Mouse (Mus musculus) liver, embryonic 12.5 days (tissue): ENCODE data around the gene Pafah2. TPM values are rescaled to one million over a fixed set of nuclear protein-coding genes. Genes with fewer than 3 reads are reported as not detected.

Source experiments
- ATAC-seq: fragments of 200-750 bp; cut with Nextera tagmentation; 2 replicates; pipeline ENCODE4 v1.8.0; 2017; ENCODE audit warnings: moderate number of reproducible peaks, mild to moderate bottlenecking, moderate library complexity
- H3K27ac ChIP-seq: fragments of 300-500 bp; sonication (generic); 2 replicates; pipeline ENCODE4 v1.5.1; 2016; ENCODE audit warnings: mild to moderate bottlenecking
- H3K27me3 ChIP-seq: fragments of 300-500 bp; sonication (generic); replicated peaks from 2 replicates; pipeline ENCODE4 v1.6.1; 2016; ENCODE audit warnings: mild to moderate bottlenecking, moderate library complexity
- H3K36me3 ChIP-seq: fragments of 300-500 bp; sonication (generic); 2 replicates; pipeline ENCODE4 v1.6.1; 2016; ENCODE audit warnings: mild to moderate bottlenecking, moderate library complexity
- H3K4me1 ChIP-seq: fragments of 300-500 bp; sonication (generic); 2 replicates; pipeline ENCODE4 v1.6.1; 2016
- H3K4me2 ChIP-seq: fragments of 300-500 bp; sonication (generic); 2 replicates; pipeline ENCODE4 v1.6.1; 2016; ENCODE audit warnings: mild to moderate bottlenecking, moderate library complexity
- H3K4me3 ChIP-seq: fragments of 300-500 bp; sonication (generic); 2 replicates; pipeline ENCODE4 v1.5.1; 2016; ENCODE audit warnings: mild to moderate bottlenecking, moderate library complexity
- H3K9ac ChIP-seq: fragments of 300-500 bp; sonication (generic); 2 replicates; pipeline ENCODE4 v1.6.1; 2016; ENCODE audit warnings: mild to moderate bottlenecking, moderate library complexity
- H3K9me3 ChIP-seq: fragments of 300-500 bp; sonication (generic); replicated peaks from 2 replicates; pipeline ENCODE4 v1.6.1; 2016; ENCODE audit warnings: mild to moderate bottlenecking, moderate library complexity
- WGBS: fragments of 180-500 bp; shearing (Covaris S2); methylation state at CpG from one replicate; pipeline ENCODE4 v1.1.7; 2016; ENCODE audit not compliant: insufficient replicate concordance; 5-methylcytosine and 5-hydroxymethylcytosine counted together
- polyA plus RNA-seq: library from polyadenylated mRNA; unstranded; fragments of >200 nt; fragmentation: Nextera tagmentation; extraction: Ambion mirVana; gene quantifications from 2 replicates; pipeline ENCODE4 v1.2.1, GENCODE M21; 2016

Gene Pafah2
- polyA plus RNA-seq, 1 experiment from 2014 or later: 4.7 TPM

DNA sequence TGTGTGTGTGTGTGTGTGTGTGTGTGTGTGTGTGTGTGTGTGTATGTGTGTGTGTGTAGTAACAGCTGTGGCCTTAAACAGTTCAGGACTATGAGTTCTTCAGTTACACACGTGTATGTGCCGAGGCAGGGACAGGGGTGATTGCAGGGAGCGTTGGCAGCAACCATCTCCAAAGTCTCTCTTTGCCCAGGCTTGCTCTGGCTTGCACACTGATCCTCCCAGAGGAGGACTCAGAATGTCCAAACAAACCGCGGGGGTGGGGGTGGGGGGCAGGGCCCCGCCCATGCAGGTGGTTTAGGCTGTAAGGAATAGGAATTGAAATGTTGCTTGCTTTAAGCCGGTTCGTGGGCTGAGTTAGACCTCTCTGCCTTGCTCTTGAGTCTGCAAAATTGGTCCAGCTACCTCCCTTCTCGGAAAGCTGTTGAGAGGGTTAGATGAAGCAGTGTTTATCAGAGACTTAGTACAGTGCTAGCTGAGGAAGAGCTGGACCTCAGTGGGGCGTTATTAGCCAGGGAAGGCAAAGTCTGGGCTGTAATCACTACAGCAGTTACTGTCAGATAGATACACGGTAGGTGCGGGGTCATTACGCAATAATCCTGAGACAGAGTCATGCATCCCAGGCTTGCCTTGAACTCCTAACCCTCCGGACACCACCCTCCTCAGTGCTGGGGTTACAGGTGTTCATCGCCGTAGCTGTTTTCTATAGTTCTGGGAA is 5.9 kb downstream of the Pafah2 start:
- Histone ChIP-seq H3K36me3 (no peaks in the 10 kb centered on the region), H3K4me3 (peak overlapping the region; percentile 47), H3K9ac (peak overlapping the region; percentile 51), H3K4me1 (peaks cover 50% of the 10 kb centered on the region), H3K27me3 (peaks cover 19% of the 10 kb centered on the region), H3K9me3 (no peaks in the 10 kb centered on the region), H3K27ac (no peak overlapping the region), H3K4me2 (peak overlapping the region; percentile 77)
- 21% methylated on average over 16 of the region's 16 CpGs for WGBS
- ATAC-seq: peak; percentile 40

DNA sequence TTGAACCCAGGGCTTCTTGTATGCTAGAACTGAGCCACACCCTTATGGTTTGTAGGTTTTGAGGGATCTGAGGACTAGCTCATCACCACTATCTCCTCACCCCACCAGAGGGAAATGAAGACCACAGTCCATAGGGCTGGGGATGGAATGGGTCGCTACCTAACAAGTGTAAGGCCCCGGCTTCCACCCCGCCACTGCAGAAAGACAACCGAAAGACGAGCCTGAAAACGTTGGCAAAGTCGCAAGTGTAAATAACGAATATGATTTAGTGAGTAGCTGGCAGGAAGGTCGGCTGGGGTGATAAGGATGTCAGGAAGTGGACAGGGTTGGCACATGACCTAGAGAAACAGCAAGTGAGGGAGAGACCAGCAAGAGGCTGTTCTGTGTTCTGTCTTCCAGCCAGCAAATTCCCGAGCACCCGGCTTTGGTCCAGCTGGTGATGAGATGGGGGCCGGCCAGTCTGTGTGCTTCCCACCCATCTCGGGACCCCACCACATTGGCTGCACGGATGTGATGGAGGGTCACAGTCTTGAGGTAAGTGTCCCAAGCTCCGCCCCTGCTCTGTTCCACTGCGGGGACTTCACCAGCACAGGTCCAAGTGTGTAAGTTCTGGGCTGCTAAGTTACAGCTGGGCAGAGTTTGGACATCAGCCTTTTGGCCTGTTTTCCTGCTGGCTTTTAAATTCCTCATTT is 6.6 kb downstream of the Pafah2 start:
- Histone ChIP-seq H3K36me3 (no peaks in the 10 kb centered on the region), H3K9ac (no peak overlapping the region), H3K9me3 (no peaks in the 10 kb centered on the region), H3K4me1 (peaks cover 44% of the 10 kb centered on the region), H3K27ac (no peak overlapping the region), H3K4me2 (peak overlapping the region; percentile 77), H3K4me3 (0 out of 2 replicates have a peak overlapping the region, but pooled peaks have one; percentile 4), H3K27me3 (peaks cover 19% of the 10 kb centered on the region)
- 0 out of 2 replicates have a peak, but pooled peaks have one; percentile 5 for ATAC-seq
- 24% methylated on average over 16 of the region's 16 CpGs for WGBS

DNA sequence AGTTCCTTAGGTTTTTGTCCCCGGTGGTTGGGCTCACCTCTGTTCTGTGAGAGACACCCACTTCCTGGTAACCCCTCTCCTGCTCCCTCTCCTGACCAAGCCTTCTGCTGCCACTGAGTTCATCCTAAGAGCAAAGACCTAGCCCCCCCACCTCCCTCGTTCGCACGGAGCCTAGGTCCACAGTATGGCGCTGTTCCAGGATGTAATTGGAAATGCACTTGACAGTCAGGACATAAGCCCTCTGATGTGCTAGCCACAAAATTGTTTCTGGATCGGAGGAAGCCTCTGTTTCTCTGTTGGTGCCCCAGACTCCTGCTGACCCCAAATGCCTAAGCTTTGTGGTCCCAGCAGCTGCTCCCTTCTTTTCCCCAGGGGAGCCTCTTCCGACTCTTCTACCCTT is 7.6 kb downstream of the Pafah2 start:
- Histone ChIP-seq H3K4me2 (no peak overlapping the region; the same call in 1 of the 2 replicates), H3K4me1 (peaks cover 39% of the 10 kb centered on the region), H3K9me3 (no peaks in the 10 kb centered on the region), H3K27me3 (peaks cover 19% of the 10 kb centered on the region), H3K36me3 (no peaks in the 10 kb centered on the region), H3K27ac (no peak overlapping the region), H3K4me3 (no peak overlapping the region), H3K9ac (no peak overlapping the region)
- no peak for ATAC-seq
- WGBS: 46% methylated on average over 7 of the region's 7 CpGs

GRCm38 (mm10) chr4:134409286-134409685 is 13.2 kb downstream of the Pafah2 start:
- no peak overlapping the region for H3K4me3 ChIP-seq
- H3K4me2 ChIP-seq: no peak overlapping the region
- 53% methylated on average over 5 of the region's 5 CpGs for WGBS
- no peak for ATAC-seq
- H3K27ac ChIP-seq: no peak overlapping the region
- H3K36me3 ChIP-seq: peaks cover 11% of the 10 kb centered on the region
- H3K9me3 ChIP-seq: 0 out of 2 replicates have a peak, but pooled peaks cover 3% of the 10 kb centered on the region
- no peaks in the 10 kb centered on the region for H3K4me1 ChIP-seq
- no peak overlapping the region for H3K9ac ChIP-seq
- H3K27me3 ChIP-seq: 0 out of 2 replicates have a peak, but pooled peaks cover under 1% of the 10 kb centered on the region

GRCm38 (mm10) chr4:134416177-134416576 is 20.1 kb downstream of the Pafah2 start:
- no peak for ATAC-seq
- H3K36me3 ChIP-seq: peaks cover 29% of the 10 kb centered on the region
- no peaks in the 10 kb centered on the region for H3K9me3 ChIP-seq
- no peak overlapping the region for H3K4me3 ChIP-seq
- H3K27ac ChIP-seq: no peak overlapping the region
- no peaks in the 10 kb centered on the region for H3K27me3 ChIP-seq
- no peak overlapping the region for H3K4me2 ChIP-seq
- 76% methylated on average over 17 of the region's 17 CpGs for WGBS
- no peak overlapping the region for H3K9ac ChIP-seq
- no peaks in the 10 kb centered on the region for H3K4me1 ChIP-seq

DNA sequence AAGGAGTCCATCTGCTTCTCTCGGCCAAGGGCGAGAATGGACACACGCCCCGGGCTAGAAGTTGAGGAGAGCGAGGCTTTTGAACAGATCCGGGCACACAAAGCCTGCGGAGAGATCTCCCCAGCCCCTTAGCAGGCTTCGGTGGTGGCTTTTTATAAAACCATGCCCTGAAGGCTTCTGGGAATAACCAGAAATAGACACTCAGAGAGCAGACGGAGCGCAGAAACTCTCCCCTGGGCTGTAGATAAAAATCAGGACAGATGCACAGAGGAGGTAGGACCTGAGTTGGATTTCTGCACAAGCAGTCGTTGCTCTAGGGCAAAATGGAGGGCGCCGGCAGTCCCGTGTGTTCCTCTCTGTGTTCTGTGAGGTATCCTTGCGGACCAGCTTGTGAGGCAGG is 20.5 kb downstream of the Pafah2 start:
- no peaks in the 10 kb centered on the region for H3K4me1 ChIP-seq
- no peak overlapping the region for H3K4me3 ChIP-seq
- no peak overlapping the region for H3K4me2 ChIP-seq
- H3K27ac ChIP-seq: no peak overlapping the region
- no peaks in the 10 kb centered on the region for H3K27me3 ChIP-seq
- 75% methylated on average over 15 of the region's 15 CpGs for WGBS
- ATAC-seq: no peak
- H3K9ac ChIP-seq: no peak overlapping the region
- H3K9me3 ChIP-seq: no peaks in the 10 kb centered on the region
- peaks cover 29% of the 10 kb centered on the region for H3K36me3 ChIP-seq

DNA sequence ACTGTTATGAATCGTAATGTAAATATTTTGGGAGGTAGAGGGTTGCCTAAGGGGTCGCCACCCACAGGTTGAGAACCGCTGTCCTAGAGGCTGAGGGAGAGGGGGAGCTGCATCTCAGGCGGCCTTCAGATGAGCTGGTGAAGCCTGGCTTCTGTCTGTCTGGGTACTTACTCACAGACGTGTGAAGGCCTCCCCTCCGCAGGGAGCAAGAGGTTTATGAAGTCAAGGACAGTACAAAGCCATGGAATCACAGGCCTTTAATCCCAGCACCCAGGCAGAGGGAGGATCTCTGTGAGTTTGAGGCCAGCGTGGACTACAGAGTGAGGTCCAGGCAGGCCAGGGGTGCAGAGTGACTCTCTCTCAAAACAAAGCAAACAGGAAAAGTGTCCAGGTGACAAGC is 21.0 kb downstream of the Pafah2 start:
- Histone ChIP-seq H3K9ac (no peak overlapping the region), H3K27ac (no peak overlapping the region), H3K9me3 (no peaks in the 10 kb centered on the region), H3K4me2 (no peak overlapping the region), H3K4me3 (no peak overlapping the region), H3K4me1 (no peaks in the 10 kb centered on the region), H3K36me3 (peaks cover 31% of the 10 kb centered on the region), H3K27me3 (no peaks in the 10 kb centered on the region)
- ATAC-seq: no peak
- 66% methylated on average over 7 of the region's 7 CpGs for WGBS

DNA sequence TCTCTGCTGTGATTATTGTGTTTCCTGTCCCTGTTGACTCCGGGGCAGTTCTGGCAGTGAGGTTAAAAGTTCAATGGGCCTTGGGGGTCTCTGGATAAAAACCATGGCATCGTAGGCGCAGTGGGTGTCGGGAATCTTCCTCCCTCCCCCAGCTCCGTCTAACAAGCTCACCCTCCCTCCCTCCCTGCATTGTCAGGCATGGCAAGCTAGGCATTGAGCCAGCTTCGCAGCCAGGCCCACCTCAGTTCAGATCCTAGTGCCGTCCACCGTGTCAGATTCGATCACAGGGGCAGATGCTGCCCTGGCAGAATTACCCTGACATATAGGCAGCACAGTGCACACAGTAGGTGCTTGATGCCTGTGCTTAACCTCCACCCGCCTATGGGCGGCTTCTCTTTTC is 25.9 kb downstream of the Pafah2 start:
- H3K9ac ChIP-seq: no peak overlapping the region
- H3K4me3 ChIP-seq: no peak overlapping the region
- no peaks in the 10 kb centered on the region for H3K27me3 ChIP-seq
- ATAC-seq: no peak
- H3K36me3 ChIP-seq: peaks cover 28% of the 10 kb centered on the region
- H3K27ac ChIP-seq: no peak overlapping the region
- no peaks in the 10 kb centered on the region for H3K9me3 ChIP-seq
- WGBS: 80% methylated on average over 11 of the region's 11 CpGs
- no peaks in the 10 kb centered on the region for H3K4me1 ChIP-seq
- H3K4me2 ChIP-seq: no peak overlapping the region

- Histone ChIP-seq H3K4me3 (no peak overlapping the region), H3K27ac (no peak overlapping the region), H3K4me1 (no peaks in the 10 kb centered on the region), H3K4me2 (no peak overlapping the region), H3K36me3 (peaks cover 17% of the 10 kb centered on the region), H3K27me3 (no peaks in the 10 kb centered on the region), H3K9me3 (no peaks in the 10 kb centered on the region), H3K9ac (no peak overlapping the region)
- ATAC-seq: no peak
- 72% methylated on average over 7 of the region's 7 CpGs for WGBS
Observed at GRCm38 (mm10) chr4:134423949-134424348, 27.8 kb downstream of the Pafah2 start.

- no peak overlapping the region for H3K4me2 ChIP-seq
- H3K4me1 ChIP-seq: no peaks in the 10 kb centered on the region
- H3K36me3 ChIP-seq: peaks cover 17% of the 10 kb centered on the region
- no peaks in the 10 kb centered on the region for H3K9me3 ChIP-seq
- H3K27ac ChIP-seq: no peak overlapping the region
- H3K27me3 ChIP-seq: 0 out of 2 replicates have a peak, but pooled peaks cover 4% of the 10 kb centered on the region
- ATAC-seq: no peak
- H3K9ac ChIP-seq: no peak overlapping the region
- H3K4me3 ChIP-seq: no peak overlapping the region
- 65% methylated on average over 7 of the region's 7 CpGs for WGBS
Observed at GRCm38 (mm10) chr4:134425088-134425487, 29.0 kb downstream of the Pafah2 start.

GRCm38 (mm10) chr4:134430381-134431004 is 34.4 kb downstream of the Pafah2 start:
- H3K27ac ChIP-seq: no peak overlapping the region
- WGBS: 60% methylated on average over 23 of the region's 23 CpGs
- no peak overlapping the region for H3K4me3 ChIP-seq
- H3K9ac ChIP-seq: no peak overlapping the region
- no peaks in the 10 kb centered on the region for H3K9me3 ChIP-seq
- 0 out of 2 replicates have a peak, but pooled peaks cover 22% of the 10 kb centered on the region for H3K27me3 ChIP-seq
- no peak overlapping the region for H3K4me2 ChIP-seq
- 0 out of 2 replicates have a peak, but pooled peaks cover 5% of the 10 kb centered on the region for H3K36me3 ChIP-seq
- no peak for ATAC-seq
- no peaks in the 10 kb centered on the region for H3K4me1 ChIP-seq
